Mouse (Mus musculus) megakaryocyte, embryonic 14.5 days (primary cell): ENCODE measurements around the gene Cltb.

ENCODE experiments used
- FLI1 ChIP-seq: IDR thresholded peaks from 2 replicates; pipeline ENCODE4 v1.6.1; 2012; ENCODE audit warnings: low read length, inconsistent platforms, mixed read lengths
- GATA1 ChIP-seq: IDR thresholded peaks from 3 replicates; pipeline ENCODE4 v1.6.1; 2012; ENCODE audit warnings: mixed read lengths, low read length, inconsistent platforms, borderline replicate concordance

DNA sequence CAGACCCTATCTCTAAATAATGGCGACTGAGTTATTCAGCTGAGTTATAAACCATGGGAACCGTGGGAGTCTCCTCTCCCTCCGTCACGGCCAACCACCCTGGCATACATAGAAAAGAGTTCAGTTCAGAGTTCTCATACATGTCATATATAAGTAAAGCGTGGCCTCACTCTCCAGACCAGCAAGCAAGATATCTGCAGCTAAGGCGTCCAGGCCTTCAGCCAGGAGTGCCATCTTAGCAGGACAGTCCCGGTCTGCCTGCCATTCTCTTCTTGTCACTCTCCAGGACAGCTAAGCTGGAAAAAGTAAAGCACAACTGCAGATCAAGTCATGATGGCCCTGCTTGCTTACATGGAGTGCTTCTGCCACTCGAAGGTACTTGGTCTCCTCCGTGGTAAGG lies 55.0 kb downstream of the Cltb start:
- TF ChIP-seq GATA1 (no peak), FLI1 (no peak)
